Mouse (Mus musculus) inflammation-experienced regulatory T-cells, adult 16 weeks (primary cell): ENCODE results near the gene Rad54l2. TPM values are rescaled to one million over a fixed set of nuclear protein-coding genes. Genes with fewer than 3 reads are reported as not detected.

Experiments used
- polyA plus RNA-seq: library from polyadenylated mRNA; unstranded; fragments of 100-300 nt; shearing (Covaris generic); gene quantifications from one replicate; pipeline ENCODE4 v1.2.1, GENCODE M21; 2017

Rad54l2 gene
- polyA plus RNA-seq, result 4.4 TPM

GRCm38 (mm10) chr9:106788812-106789321 lies at the start of gene Rad54l2:
TSS of gene Rad54l2 (minus strand) at chr9:106789194.

GRCm38 (mm10) chr9:106821618-106822380 lies 32.8 kb upstream of the Rad54l2 start, which contains the start of gene Dcaf1:
TSS of gene Dcaf1 (plus strand) at chr9:106821874.

GRCm38 (mm10) chr9:106685249-106686101 lies 103.5 kb downstream of the Rad54l2 start, which contains the start of gene Tex264:
TSS of gene Tex264 (minus strand) at chr9:106685927.

GRCm38 (mm10) chr9:106655884-106656720 lies 132.9 kb downstream of the Rad54l2 start, which contains the start of gene Grm2:
TSS of gene Grm2 (minus strand) at chr9:106656082.

Other genes with a start within 250 kb of the Rad54l2 start
- gene Iqcf3, start 227.6 kb downstream of the Rad54l2 start, polyA plus RNA-seq, result not detected
- not detected for gene Iqcf4, start 218.2 kb downstream of the Rad54l2 start, polyA plus RNA-seq
- not detected for gene Iqcf6, start 162.6 kb downstream of the Rad54l2 start, polyA plus RNA-seq
- gene Grm2, start 133.1 kb downstream of the Rad54l2 start, polyA plus RNA-seq, result not detected
- gene Tex264, start 103.3 kb downstream of the Rad54l2 start, polyA plus RNA-seq, result 77.6 TPM
- 52.8 TPM for gene Dcaf1, start 32.7 kb upstream of the Rad54l2 start, polyA plus RNA-seq
- 1.7 TPM for gene Rbm15b, start 98.2 kb upstream of the Rad54l2 start, polyA plus RNA-seq
- gene Manf, start 102.8 kb upstream of the Rad54l2 start, polyA plus RNA-seq, result 133 TPM